Mouse (Mus musculus): ENCODE measurements around the gene Cd209f. TPM values are rescaled to one million over a fixed set of nuclear protein-coding genes. Genes with fewer than 3 reads are reported as not detected.

The Cd209f gene
- polyA plus RNA-seq (2012; rRNA removed; ENCODE audit: low replicate concordance) = 66.9 and 109 TPM in 2 replicates

GRCm38 (mm10) chr8:4105735-4106134 is at the start of gene Cd209f:
Gene Cd209f (minus strand): TSS chr8:4105835.

GRCm38 (mm10) chr8:4133798-4134197 is 28.2 kb upstream of the Cd209f start, which contains the start of gene Cd209g:
Gene Cd209g (plus strand): TSS chr8:4134098.

Other genes with a start within 250 kb of the Cd209f start
- 10.3 and 29.4 TPM in 2 replicates for gene Cd209d, start 227.3 kb downstream of the Cd209f start, polyA plus RNA-seq (2012; rRNA removed; ENCODE audit: low replicate concordance)
- gene Cd209b, start 179.0 kb downstream of the Cd209f start, polyA plus RNA-seq (2012; rRNA removed; ENCODE audit: low replicate concordance) = 27.8 and 85.7 TPM in 2 replicates
- 2.8 and 8.1 TPM in 2 replicates for gene Cd209c, start 151.1 kb downstream of the Cd209f start, polyA plus RNA-seq (2012; rRNA removed; ENCODE audit: low replicate concordance)
- gene Cd209g, start 28.3 kb upstream of the Cd209f start, polyA plus RNA-seq (2012; rRNA removed; ENCODE audit: low replicate concordance) = 86.2 and 103 TPM in 2 replicates
- 24.4 and 36.5 TPM in 2 replicates for gene Evi5l, start 60.7 kb upstream of the Cd209f start, polyA plus RNA-seq (2012; rRNA removed; ENCODE audit: low replicate concordance)
- gene Prr36, start 111.6 kb upstream of the Cd209f start, polyA plus RNA-seq (2012; rRNA removed; ENCODE audit: low replicate concordance) = 0.52 and 1.1 TPM in 2 replicates
- 1.6 TPM in 2 replicates for gene Lrrc8e, start 121.0 kb upstream of the Cd209f start, polyA plus RNA-seq (2012; rRNA removed; ENCODE audit: low replicate concordance)
- gene Map2k7, start 132.9 kb upstream of the Cd209f start, polyA plus RNA-seq (2012; rRNA removed; ENCODE audit: low replicate concordance) = 40.9 and 50.7 TPM in 2 replicates
- 4.8 and 6.2 TPM in 2 replicates for gene Gm49320, start 133.0 kb upstream of the Cd209f start, polyA plus RNA-seq (2012; rRNA removed; ENCODE audit: low replicate concordance)
- 45.2 and 99.3 TPM in 2 replicates for gene Tgfbr3l, start 142.4 kb upstream of the Cd209f start, polyA plus RNA-seq (2012; rRNA removed; ENCODE audit: low replicate concordance)
- gene Snapc2, start 147.2 kb upstream of the Cd209f start, polyA plus RNA-seq (2012; rRNA removed; ENCODE audit: low replicate concordance) = 36.5 and 40.7 TPM in 2 replicates
- 11.0 and 12.4 TPM in 2 replicates for gene Ctxn1, start 153.4 kb upstream of the Cd209f start, polyA plus RNA-seq (2012; rRNA removed; ENCODE audit: low replicate concordance)
- gene Timm44, start 170.1 kb upstream of the Cd209f start, polyA plus RNA-seq (2012; rRNA removed; ENCODE audit: low replicate concordance) = 57.5 and 88.0 TPM in 2 replicates
- gene Ccl25, start 219.4 kb upstream of the Cd209f start, polyA plus RNA-seq (2012; rRNA removed; ENCODE audit: low replicate concordance) = 2.4 and 5.1 TPM in 2 replicates
- 30.0 and 36.5 TPM in 2 replicates for gene Elavl1, start 219.6 kb upstream of the Cd209f start, polyA plus RNA-seq (2012; rRNA removed; ENCODE audit: low replicate concordance)